Mouse (Mus musculus) cerebellum, adult 8-10 months (tissue): ENCODE measurements at regions not wholly inside any gene's neighbourhood (a gene's known extent, or its start where the extent isn't known, plus 50 kb on each side); places are given as distances from the start of the nearest gene placed in this dataset.
A peak's percentile ranks its signal among the peaks of the same experiment; 100 is the strongest.

Experiments
- DNase-seq: peaks from one replicate; pipeline ENCODE4 v3.0.0; 2022

- DNase-seq: no peak
Observed at GRCm38 (mm10) chr7:115300241-115300640, 556.7 kb downstream of the Insc start.

GRCm38 (mm10) chr7:115308377-115308776 lies 564.9 kb downstream of the Insc start:
- DNase-seq: no peak

- DNase-seq: no peak
Observed at GRCm38 (mm10) chr7:115310400-115311225, 567.1 kb downstream of the Insc start.

- DNase-seq: no peak
Observed at GRCm38 (mm10) chr7:115319504-115319903, 576.0 kb downstream of the Insc start.

GRCm38 (mm10) chr7:115322989-115323388 lies 579.5 kb downstream of the Insc start:
- no peak for DNase-seq

GRCm38 (mm10) chr7:115328300-115328699 lies 584.8 kb downstream of the Insc start:
- no peak for DNase-seq

- no peak for DNase-seq
Observed at GRCm38 (mm10) chr7:115331698-115332097, 588.2 kb downstream of the Insc start.

- peak; percentile 14 for DNase-seq
Observed at GRCm38 (mm10) chr7:115333046-115333577, 589.6 kb downstream of the Insc start.

GRCm38 (mm10) chr7:115335051-115335450 lies 591.6 kb downstream of the Insc start:
- peak; percentile 18 for DNase-seq

- peak; percentile 3 for DNase-seq
Observed at GRCm38 (mm10) chr7:115340155-115340554, 596.7 kb downstream of the Insc start.

GRCm38 (mm10) chr7:115341007-115341406 lies 597.5 kb downstream of the Insc start:
- no peak for DNase-seq

- no peak for DNase-seq
Observed at GRCm38 (mm10) chr7:115345749-115346148, 602.3 kb downstream of the Insc start.

GRCm38 (mm10) chr7:115358711-115359110 lies 615.2 kb downstream of the Insc start:
- DNase-seq: no peak

- DNase-seq: no peak
Observed at GRCm38 (mm10) chr7:115360142-115360541, 616.6 kb downstream of the Insc start.

- DNase-seq: no peak
Observed at GRCm38 (mm10) chr7:115362117-115362516, 618.6 kb downstream of the Insc start.

GRCm38 (mm10) chr7:115366910-115367309 lies 623.4 kb downstream of the Insc start:
- DNase-seq: peak; percentile 9

GRCm38 (mm10) chr7:115371143-115371542 lies 627.6 kb downstream of the Insc start:
- DNase-seq: no peak

- no peak for DNase-seq
Observed at GRCm38 (mm10) chr7:115372921-115373320, 629.4 kb downstream of the Insc start.

- DNase-seq: no peak
Observed at GRCm38 (mm10) chr7:115373781-115374533, 630.5 kb downstream of the Insc start.

GRCm38 (mm10) chr7:115376067-115376466 lies 632.6 kb downstream of the Insc start:
- DNase-seq: no peak

- no peak for DNase-seq
Observed at GRCm38 (mm10) chr7:115378836-115379235, 635.3 kb downstream of the Insc start.

GRCm38 (mm10) chr7:115379600-115379999 lies 636.1 kb downstream of the Insc start:
- no peak for DNase-seq

- DNase-seq: no peak
Observed at GRCm38 (mm10) chr7:115380989-115381610, 637.6 kb downstream of the Insc start.
